Mouse (Mus musculus) heart, postnatal 25 days (tissue): Measurements from ENCODE around the gene Nhlrc4. TPM values are rescaled to one million over a fixed set of nuclear protein-coding genes. Genes with fewer than 3 reads are reported as not detected.

ENCODE experiments used
- DNase-seq: peaks from one replicate; pipeline ENCODE4 v3.0.0; 2022; ENCODE audit warnings: low spot score
- intact Hi-C: fragments of 180-260 bp; cut with DNase I; formaldehyde crosslinking; loops from one replicate; pipeline ENCODE4 v1.15.1; 2025
- total RNA-seq, 2 experiments: library from RNA; stranded (reverse); gene quantifications; 2 replicates each; pipeline ENCODE4 v1.2.3; 2021

Nhlrc4 gene
- total RNA-seq, 2 experiments from 2014 or later = not detected

DNA sequence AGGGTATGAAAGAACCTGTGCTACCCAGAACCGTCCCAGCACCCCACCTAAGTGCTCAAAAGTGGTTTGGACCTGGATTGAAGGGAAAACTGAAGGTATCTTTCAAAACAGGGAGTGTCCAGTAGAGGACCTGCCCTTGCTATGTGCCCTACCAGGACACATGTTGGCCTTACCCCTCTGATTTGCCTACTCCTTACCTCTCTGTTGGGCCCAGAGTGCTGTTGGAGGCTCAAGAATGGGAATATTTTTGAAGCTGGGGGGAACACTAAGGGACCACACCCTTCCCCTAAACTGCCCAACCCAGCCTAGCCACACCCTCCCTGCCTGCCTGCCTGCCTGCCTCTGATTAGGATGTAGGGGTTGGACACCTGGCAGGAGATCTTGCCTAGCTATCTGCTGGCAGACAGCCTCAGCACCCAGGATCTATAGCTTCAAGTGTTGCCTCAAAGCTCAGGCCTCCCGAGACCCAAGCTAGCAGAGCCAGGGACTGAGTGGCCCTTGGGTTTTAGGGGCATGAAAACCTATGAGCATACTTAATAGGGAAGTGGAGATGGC lies 2.1 kb downstream of the Nhlrc4 start:
- intact Hi-C loops = loop anchor here (5.0 to 10.0 kb wide), 2 partner anchors 45 to 48 kb away; partner anchors contain the start of gene Capn15
- no peak for DNase-seq

DNA sequence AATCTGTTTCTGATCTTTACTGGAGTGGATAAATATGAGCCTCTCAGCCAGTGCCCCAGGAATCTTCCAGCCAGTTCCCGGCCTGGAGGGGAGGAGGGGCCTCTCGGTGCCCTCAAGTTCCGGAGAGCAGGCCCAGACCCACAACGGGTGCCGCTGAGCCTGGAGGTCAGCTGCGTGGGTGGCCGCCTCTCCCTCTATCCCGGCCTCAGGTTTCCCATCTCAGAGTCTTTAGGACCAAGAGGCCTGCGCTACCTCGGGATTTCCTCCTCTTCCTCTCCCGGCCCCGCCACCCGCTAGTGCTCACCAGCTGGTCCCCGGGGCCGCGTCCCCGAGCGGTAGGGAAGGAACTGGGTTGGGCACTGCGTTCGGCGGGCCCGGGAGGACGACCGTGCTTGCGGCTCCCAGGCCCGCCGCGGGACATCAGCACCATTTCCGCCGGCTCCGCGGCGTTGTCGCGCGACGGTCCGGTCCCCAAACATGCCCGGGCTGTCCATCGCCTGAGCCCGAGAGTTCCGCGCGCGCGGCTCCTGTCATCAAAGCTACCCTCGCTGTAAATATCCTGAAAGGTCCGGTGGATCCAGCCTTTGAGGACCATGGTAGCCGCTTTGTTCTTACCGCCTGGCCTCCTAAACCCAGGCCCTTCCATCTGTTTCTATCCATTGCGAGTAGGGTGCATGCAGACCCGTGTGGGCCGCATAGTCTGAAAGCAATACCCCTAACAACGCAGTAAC lies 3.1 kb downstream of the Nhlrc4 start:
- intact Hi-C loops = loop anchor here (2.0 to 10.0 kb wide), 3 partner anchors 17 to 47 kb away; partner anchors contain the start of gene Capn15
- peak; percentile 35 for DNase-seq

DNA sequence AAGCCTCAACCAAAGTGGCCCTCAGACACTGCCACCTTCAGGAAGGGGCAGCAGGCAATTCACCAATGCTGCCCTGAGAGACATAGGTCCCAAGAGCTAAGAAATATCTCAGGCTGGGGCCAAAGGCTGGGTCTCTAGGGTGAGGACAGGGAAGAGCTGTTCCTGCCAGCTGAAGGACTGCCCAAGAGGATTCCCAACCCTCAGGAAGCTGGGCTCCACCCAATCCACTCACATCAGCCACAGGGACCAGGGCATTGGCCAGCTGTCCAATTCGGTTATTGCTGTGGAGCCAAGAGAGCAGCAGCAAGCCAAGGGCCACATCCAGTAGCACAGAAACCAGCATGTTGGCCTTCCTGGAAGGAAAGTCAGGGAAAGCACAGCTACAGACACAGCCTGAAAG lies 10.2 kb downstream of the Nhlrc4 start:
- intact Hi-C loops = no loop called here
- DNase-seq = no peak

DNA sequence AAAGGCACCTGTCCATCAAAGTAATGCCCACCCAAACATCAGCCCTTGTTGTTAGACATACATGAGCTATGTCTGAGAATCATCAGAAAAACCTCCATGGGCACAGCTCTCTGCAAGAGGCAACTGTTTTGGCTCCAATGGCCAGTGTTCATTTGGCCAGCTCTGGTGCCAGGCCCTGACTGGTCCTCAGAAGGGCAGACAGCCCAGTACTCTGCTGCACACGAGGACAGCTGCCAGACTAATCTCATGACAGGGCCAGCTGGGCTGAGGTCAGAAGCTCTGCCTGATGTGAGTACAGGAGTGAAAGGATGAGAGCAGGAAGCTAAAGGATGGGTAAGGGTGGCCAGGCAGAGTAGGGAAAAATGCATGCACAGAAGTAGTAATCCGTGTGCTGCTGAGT lies 19.4 kb downstream of the Nhlrc4 start:
- DNase-seq = peak; percentile 26
- intact Hi-C loops = loop anchor here (2.0 kb wide), 1 partner anchor 15 kb away; no protein-coding TSS in a partner anchor

DNA sequence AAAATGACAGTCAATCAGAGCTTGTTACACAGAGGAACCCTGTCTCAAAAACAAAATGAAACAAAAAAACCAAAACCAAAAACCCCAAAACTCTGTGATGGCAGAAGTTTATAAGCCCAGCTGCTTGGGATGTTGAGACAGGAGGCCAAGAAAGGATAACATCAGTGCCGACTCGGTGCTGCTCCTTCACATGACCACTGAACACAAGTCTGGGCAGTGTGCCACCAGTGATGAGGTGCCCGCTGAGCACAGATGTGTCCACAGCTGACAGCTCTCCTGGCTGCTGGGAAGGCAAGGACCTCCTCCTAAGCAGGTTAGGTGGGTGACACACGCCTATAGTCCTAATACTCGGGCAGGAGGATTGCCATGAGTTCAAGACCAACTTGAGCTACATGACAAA lies 22.6 kb downstream of the Nhlrc4 start:
- intact Hi-C loops = loop anchor here (2.0 kb wide), 1 partner anchor 61 kb away; no protein-coding TSS in a partner anchor
- DNase-seq = no peak

DNA sequence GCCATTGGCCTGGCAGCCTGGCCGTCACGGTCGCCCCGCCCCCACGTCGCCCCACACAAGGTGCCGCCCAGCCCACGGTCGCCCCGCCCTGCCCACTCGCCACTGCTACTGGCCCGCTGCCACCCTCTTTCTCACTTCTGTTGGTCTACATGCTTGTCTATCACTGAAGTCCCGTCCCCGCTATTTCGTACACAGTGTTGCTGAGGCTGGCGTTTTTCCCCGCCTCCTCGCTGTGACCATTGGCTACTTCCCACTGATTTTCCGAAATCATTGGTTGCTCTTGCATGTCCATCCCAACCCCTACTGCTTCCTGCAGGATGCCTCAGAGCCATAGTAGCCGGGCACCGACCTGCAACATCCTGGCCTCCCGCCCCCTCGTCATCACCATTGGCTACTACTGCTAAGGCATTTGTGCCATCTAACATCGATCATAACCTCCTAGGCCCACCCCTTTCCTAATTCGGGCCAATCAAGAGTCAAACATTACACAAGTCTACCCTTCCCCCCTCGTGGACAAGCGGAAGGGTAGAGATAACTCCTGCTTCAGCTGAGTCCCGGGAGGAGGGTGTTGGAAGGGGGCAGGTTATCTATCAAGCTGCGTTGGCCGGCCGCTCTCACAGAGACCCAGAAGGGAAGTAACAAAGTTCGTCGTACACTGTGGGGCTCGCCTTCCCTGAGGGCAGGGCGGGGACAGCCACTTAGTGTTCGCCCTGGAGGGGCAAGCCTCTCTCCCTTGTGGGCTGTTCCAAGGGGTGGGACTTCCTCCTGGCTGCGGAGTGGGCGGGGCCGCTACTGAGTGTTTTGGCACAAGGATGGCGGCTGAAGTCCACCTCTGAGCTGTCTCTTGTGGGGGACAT lies 24.7 kb downstream of the Nhlrc4 start:
- peak; percentile 100 for DNase-seq
- intact Hi-C loops = no loop called here

DNA sequence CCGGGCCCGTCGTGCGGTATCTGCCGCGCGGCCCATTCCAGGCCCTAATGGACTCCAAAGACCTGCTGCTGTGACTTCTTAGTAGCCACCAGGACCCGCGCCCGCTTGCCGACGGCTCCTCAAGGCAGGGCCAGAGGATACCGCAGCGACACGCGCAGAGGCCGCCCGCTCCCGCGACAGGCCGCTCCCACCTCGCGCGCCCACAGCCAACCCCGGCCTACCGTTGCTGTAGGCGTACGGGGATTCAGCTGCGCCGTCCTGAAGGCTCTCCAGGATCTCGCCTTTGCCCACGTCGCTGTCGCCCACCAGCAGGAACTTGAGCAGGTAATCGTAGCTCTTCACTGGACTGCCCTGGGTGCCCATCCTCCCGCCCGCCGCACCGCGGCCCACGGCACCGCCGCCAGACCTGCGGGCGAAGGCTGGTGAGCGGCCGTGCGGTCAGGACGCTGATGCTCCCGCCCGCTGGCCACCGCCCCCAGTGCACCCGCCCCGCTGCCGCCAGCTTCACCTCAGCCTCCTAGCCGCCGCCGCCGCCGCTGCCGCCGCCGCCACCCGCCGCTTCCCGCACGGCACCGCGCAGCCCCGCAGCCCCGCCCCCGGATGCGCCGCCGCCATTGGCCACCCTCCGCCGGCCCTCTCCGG lies 25.5 kb downstream of the Nhlrc4 start, which contains the start of gene Rab40c:
Gene Rab40c (minus strand): TSS at position 584 of the 642 bp plus-strand sequence.
- intact Hi-C loops = no loop called here
- no peak for DNase-seq

DNA sequence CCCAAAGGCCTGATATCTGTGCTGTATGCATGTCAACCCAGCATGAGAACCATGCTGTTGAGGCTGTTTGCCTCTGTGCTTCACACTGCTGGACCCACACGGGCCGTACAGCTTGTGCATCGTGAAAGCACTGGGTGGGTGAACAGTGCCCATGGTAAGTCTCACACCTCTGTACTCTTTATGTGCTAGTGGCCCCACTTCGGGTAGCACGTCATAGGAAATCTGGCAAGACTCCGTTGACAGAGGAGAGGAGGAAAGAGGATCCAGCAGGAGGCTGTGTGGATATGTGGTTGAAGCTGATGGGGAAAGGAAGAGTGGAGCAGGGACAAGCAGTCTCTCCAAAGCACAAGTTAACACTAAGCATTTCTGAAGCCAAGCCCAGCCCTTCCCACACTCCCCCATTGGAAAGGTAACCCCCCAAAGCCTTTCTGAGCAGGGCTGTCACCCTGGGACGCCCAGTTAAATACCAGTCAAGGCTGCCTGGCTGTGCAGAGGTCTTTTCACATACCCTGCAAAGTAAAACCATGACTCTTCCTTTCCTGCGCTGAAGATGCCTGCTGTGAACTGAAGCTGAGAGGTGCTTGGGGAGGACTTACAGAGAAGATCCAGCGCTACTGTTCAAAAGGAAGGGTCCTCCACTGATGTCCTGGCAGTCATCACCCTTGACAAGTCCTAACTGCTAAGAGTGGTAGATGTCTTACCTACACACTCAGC lies 26.6 kb downstream of the Nhlrc4 start:
- DNase-seq = no peak
- intact Hi-C loops = no loop called here

DNA sequence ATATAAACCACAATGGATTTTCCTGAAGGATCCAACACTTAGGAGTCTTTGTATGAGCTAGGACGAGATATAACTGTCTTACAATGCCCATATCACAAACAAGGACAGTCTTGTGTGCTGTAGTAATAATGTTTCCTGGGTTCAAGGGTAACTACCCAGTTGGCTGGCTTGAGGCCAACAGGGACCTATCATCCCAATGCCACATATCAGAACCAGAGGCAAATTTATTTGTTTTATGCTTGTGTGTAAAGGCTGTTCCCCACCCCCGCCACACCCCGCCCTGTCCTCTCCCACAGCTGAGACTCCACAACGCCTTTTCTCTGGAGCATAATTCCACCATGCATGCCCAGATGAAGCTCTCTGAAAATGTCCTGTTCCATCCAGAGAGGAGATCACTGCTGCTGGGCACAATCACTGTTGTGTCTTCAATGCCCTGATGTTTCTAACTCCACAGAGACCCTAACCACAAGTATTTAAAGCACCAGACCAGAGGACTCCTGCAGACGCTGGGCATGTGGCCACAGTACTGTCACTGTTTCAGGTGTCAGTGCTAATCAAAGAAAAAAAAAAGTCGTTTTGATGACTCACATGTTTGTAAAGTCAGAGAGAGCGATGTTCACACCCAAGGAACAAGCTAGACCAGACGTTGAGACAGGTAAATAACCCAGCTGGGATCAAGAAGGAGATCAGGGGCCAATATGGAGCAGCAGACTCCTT lies 27.7 kb downstream of the Nhlrc4 start:
- no peak for DNase-seq
- intact Hi-C loops = no loop called here

DNA sequence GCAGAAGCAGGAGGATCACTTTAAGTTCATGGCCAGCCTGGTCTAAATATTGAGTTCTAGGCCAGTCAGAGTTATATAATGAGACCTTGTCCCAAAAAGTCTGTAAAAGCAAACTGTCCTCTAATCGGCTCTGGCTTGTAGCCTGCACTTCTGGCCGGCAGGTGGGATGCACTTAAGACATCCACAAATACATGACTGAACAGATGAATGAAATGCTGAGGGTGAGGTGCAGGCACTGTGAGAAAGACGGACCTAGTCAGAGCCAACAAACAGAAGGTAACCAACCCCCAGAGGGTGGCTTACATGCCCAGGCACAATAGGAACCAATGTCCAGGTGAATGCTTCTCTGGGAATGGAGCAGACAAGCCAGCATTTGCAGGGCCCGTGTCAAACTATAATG lies 30.5 kb downstream of the Nhlrc4 start:
- intact Hi-C loops = no loop called here
- no peak for DNase-seq

DNA sequence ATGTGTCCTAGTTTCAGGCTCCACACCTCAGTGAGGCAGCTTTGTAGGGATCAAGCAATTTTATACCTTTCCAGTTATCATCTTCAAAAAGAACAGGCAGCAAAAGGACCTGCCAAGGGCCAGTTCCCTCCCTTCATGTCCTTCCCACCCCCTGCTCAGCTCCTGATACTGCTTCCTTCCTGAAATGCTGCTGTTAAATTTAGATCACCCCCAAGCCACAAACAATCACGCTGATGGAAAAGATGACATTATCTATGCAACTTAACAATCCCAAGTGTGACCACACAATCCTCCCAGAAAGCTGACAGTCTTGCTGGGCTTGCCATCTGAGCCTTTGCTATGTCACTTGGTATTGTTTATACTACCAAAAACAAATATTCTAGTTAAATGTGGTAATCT lies 30.9 kb downstream of the Nhlrc4 start:
- intact Hi-C loops = loop anchor here (2.0 kb wide), 1 partner anchor 19 kb away; no protein-coding TSS in a partner anchor
- DNase-seq = no peak

DNA sequence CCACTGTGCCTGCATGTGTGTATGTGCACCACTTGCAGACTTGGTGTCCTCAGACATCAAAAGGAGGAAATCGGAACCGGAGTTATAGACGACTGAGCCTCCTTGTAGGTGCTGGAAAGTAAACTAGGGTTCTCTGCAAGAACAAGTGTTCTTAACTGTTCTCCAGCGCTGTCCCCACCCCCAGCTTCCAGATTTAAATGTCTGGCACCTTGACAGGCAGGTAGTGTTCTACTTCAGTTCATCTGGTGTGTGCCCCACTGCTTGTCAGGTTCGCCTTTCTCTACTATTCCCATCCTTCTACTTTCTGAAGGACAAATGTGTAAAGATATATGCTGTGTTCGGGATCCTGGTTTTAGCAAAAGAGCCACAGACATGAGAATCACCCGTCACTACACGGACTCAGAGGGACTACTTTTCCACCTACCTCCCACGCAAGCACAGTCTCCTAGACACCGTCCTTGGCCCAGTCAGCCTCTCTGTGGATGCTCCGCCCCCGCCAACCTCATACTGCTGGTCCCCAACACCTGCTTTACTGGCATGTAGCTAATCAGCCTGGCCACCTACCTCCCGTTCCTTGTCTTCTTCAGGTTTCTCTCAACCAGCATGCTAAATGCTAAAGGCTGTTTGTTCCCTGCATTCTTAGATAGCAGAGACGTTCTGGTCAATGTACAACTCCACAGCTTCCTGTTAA lies 31.4 kb downstream of the Nhlrc4 start:
- no peak for DNase-seq
- intact Hi-C loops = loop anchor here (2.0 kb wide), 1 partner anchor 19 kb away; no protein-coding TSS in a partner anchor

DNA sequence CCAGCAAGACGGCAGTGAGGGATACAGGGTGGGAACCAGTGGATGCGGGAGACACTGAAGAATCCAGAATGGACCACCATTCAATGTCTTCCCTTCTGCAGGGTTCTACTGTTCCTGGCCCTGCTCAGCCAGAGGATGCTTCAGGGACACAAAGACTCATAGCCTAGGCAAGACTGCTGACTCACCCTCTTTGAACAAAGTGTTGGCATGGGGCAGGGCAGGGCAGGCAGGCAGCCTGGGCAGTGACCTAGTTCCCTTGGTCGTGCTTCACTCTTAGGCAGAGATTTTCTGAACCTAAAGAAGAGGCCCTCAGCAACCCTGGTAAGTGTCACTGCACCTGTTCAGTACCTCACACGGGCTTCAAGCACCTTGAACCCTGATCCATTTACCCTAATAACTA lies 32.9 kb downstream of the Nhlrc4 start:
- intact Hi-C loops = loop anchor here (2.0 kb wide), 1 partner anchor 17 kb away; no protein-coding TSS in a partner anchor
- DNase-seq = no peak

DNA sequence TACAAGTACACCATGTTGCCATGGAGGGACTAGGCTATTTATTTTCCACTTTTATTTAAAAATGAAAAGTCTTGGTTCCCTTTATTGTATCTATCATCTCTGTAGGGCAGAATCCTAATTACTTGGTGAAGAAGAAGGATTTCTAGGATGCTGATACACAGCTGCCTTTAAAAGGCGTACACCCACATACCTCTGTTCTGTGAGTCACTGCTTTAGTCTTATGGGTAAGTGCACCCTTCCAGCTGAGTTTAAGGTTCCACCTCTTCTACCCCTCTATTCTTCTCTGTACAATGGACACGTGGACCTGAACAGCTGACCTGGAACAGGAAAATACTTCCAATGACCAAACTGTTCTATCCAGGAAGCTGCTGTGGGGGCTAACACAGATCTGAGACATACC lies 37.1 kb downstream of the Nhlrc4 start:
- intact Hi-C loops = no loop called here
- no peak for DNase-seq

DNA sequence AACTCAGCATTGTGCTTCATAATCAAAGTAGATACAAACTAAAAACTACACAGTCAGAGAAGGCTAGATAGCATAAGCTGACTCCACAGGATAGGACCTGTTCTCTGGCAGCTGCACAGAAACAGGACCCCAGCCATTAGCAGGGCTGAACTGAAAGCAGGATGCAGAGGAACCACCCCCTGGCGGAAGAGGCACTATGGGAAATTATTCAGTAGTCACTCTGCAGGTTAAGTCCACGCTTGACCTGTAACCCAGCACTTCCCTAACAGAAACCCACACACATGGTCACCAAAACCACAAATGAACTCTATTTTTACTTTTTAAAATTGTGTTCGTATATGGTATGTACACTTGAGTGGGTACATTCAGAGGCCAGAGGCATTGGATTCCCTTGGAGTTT lies 41.7 kb downstream of the Nhlrc4 start:
- intact Hi-C loops = no loop called here

DNA sequence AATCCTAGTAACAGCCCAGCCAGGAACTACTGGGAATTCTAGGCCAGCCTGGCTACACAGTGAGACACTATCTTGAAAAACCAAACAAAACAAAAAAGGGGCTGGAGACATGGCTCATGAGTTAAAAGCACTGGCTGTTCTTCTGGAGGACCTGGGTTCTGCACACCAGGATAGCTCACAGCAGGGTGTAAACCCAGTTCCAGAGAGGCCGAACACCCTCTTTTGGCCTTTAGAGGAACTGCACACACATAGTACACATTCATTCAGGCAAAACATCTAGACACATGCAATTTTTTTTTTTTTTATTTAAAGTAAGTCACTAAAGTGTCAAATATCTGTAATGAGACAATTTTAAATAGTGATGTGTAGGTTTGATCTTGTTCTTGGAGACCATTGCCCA lies 44.6 kb downstream of the Nhlrc4 start:
- no peak for DNase-seq
- intact Hi-C loops = no loop called here

More for the DNA sequence above, 41.7 kb downstream of the Nhlrc4 start:
- DNase-seq = no peak

DNA sequence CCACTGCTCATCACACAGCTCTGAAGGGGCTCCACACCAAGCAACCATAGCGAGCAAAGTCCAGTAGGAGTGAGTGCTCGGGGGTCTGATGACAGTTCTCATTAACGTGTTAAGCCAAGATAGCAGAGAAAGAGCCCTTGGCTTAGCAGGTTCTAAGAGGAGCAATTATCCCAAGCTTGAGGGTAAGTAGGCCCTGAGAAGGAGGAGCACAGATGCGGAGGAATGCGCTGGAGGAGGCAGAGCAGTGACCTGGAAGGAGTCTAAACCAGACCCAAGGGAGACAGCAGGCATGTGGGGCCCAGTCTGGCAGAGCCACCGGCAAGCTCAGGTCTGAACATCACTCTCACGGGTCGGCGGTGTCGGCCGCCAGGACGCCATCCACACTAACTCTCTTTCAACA lies 48.9 kb downstream of the Nhlrc4 start:
- intact Hi-C loops = loop anchor here (2.0 to 10.0 kb wide), 2 partner anchors 17 to 49 kb away; partner anchors contain the start of genes Nhlrc4 and Pigq

DNA sequence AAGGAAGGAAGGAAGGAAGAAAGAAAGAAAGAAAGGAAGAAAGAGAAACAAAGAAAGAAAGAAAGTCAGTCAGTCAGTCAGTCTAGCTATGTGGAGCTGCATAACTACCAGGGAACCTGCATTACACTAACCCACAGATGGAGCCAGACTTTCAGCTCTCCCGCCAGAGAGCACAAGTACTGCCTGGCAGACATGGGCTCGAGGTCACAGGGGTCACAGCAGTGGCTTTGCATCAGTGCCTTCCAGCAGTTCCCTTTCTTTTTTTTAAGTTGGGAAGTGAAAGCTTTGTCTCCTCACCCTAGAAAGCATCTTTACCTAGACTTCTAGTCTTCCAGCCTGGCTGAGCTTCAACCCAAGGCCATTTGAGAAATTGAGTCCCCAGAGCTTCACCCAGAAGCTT lies 49.3 kb downstream of the Nhlrc4 start:
- no peak for DNase-seq
- intact Hi-C loops = loop anchor here (2.0 to 10.0 kb wide), 2 partner anchors 17 to 49 kb away; partner anchors contain the start of genes Nhlrc4 and Pigq

More for the DNA sequence above, 48.9 kb downstream of the Nhlrc4 start:
- no peak for DNase-seq
